Mouse (Mus musculus) effector memory CD4-positive, alpha-beta T cell, adult 7 months (primary cell): Measurements from ENCODE around the gene Olfr765. TPM values are rescaled to one million over a fixed set of nuclear protein-coding genes. Genes with fewer than 3 reads are reported as not detected.

ENCODE experiments used
- polyA plus RNA-seq: library from polyadenylated mRNA; unstranded; fragments of 100-300 nt; shearing (Covaris generic); gene quantifications from one replicate; pipeline ENCODE4 v1.2.1, GENCODE M21; 2017

Gene Olfr765
- not detected for polyA plus RNA-seq

GRCm38 (mm10) chr10:129049898-129050297, at the start of gene Olfr765:
TSS of gene Olfr765 (minus strand) at chr10:129049998.

GRCm38 (mm10) chr10:129099275-129099674, 49.5 kb upstream of the Olfr765 start, which contains the start of gene Olfr768:
TSS of gene Olfr768 (minus strand) at chr10:129099375.

GRCm38 (mm10) chr10:129082810-129083209, 33.0 kb upstream of the Olfr765 start, which contains the start of gene Olfr767:
TSS of gene Olfr767 (minus strand) at chr10:129082910.

GRCm38 (mm10) chr10:129068877-129069276, 19.1 kb upstream of the Olfr765 start, which contains the start of gene Olfr766-ps1:
TSS of gene Olfr766-ps1 (minus strand) at chr10:129068977.

GRCm38 (mm10) chr10:129039796-129040195, 10.0 kb downstream of the Olfr765 start, which contains the start of gene Olfr764-ps1:
TSS of gene Olfr764-ps1 (minus strand) at chr10:129039896.

GRCm38 (mm10) chr10:129010288-129010841, 39.4 kb downstream of the Olfr765 start, which contains the start of gene Olfr763:
TSS of gene Olfr763 (plus strand) at chr10:129010791.

Other genes starting within 250 kb of the Olfr765 start
- gene Dnajc14, start 245.9 kb downstream of the Olfr765 start, polyA plus RNA-seq: 65.8 TPM
- gene Tmem198b, start 245.6 kb downstream of the Olfr765 start, polyA plus RNA-seq: 3.0 TPM
- 120 TPM for gene Sarnp, start 232.7 kb downstream of the Olfr765 start, polyA plus RNA-seq
- 46.6 TPM for gene Ormdl2, start 228.4 kb downstream of the Olfr765 start, polyA plus RNA-seq
- 1.8 TPM for gene Gdf11, start 158.3 kb downstream of the Olfr765 start, polyA plus RNA-seq
- gene Cd63, start 149.0 kb downstream of the Olfr765 start, polyA plus RNA-seq: not detected
- gene Rdh5, start 127.1 kb downstream of the Olfr765 start, polyA plus RNA-seq: 5.1 TPM
- 119 TPM for gene Bloc1s1, start 126.0 kb downstream of the Olfr765 start, polyA plus RNA-seq
- 45.6 TPM for gene Itga7, start 116.2 kb downstream of the Olfr765 start, polyA plus RNA-seq
- not detected for gene Mettl7b, start 89.0 kb downstream of the Olfr765 start, polyA plus RNA-seq
- gene Olfr9, start 60.6 kb downstream of the Olfr765 start, polyA plus RNA-seq: 0.17 TPM
- not detected for gene Olfr763, start 39.2 kb downstream of the Olfr765 start, polyA plus RNA-seq
- not detected for gene Olfr764-ps1, start 10.1 kb downstream of the Olfr765 start, polyA plus RNA-seq
- not detected for gene Olfr766-ps1, start 19.0 kb upstream of the Olfr765 start, polyA plus RNA-seq
- gene Olfr767, start 32.9 kb upstream of the Olfr765 start, polyA plus RNA-seq: not detected
- gene Olfr768, start 49.4 kb upstream of the Olfr765 start, polyA plus RNA-seq: not detected
- gene Olfr769, start 67.9 kb upstream of the Olfr765 start, polyA plus RNA-seq: not detected
- 0.80 TPM for gene Olfr770, start 89.0 kb upstream of the Olfr765 start, polyA plus RNA-seq
- not detected for gene Olfr771, start 114.8 kb upstream of the Olfr765 start, polyA plus RNA-seq
- not detected for gene Olfr772, start 127.9 kb upstream of the Olfr765 start, polyA plus RNA-seq
- not detected for gene Olfr773, start 137.4 kb upstream of the Olfr765 start, polyA plus RNA-seq
- gene Olfr774, start 186.2 kb upstream of the Olfr765 start, polyA plus RNA-seq: not detected
- not detected for gene Olfr775, start 198.4 kb upstream of the Olfr765 start, polyA plus RNA-seq
- gene Olfr776, start 209.1 kb upstream of the Olfr765 start, polyA plus RNA-seq: not detected
- gene Olfr777, start 221.5 kb upstream of the Olfr765 start, polyA plus RNA-seq: not detected